Mouse (Mus musculus) spleen, adult 2 months (tissue): Measurements from ENCODE around the gene Cd44.

Experiments
- CTCF ChIP-seq: fragments of 200-500 bp; IDR thresholded peaks from 2 replicates; pipeline ENCODE4 v1.5.1; 2011; ENCODE audit warnings: mild to moderate bottlenecking, inconsistent platforms; ENCODE audit not compliant: insufficient read depth, insufficient read length, insufficient replicate concordance; ENCODE audit errors: extremely low read depth
- POLR2A ChIP-seq: fragments of 200-500 bp; IDR thresholded peaks from 2 replicates; pipeline ENCODE4 v1.6.1; 2011; ENCODE audit warnings: low read depth, low read length, inconsistent platforms

DNA sequence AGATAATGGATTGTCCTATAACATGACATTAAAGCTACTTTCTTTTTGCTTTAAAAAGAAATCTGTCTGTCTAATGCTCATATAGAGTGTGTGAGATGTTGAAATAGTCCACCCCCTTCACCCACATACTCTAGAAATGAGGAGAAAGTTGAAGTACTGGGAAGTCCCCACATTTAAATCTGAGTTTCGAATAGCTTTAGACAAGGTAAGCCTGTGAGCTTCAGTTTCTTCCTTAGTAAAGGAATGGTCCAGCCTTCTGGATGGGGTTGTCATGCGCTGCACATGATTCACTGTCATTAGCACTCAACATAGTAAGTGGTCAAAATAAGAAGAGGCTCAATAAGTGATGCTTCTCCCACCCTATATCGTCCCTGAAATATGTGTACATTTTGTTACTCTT lies 48.2 kb downstream of the Cd44 start:
- no peak for TF ChIP-seq CTCF
- no peak for TF ChIP-seq POLR2A
